Mouse (Mus musculus) c-Kit-positive CD71-positive TER-119-negative erythroid progenitor cells, embryonic 14.5 days (primary cell): ENCODE measurements around the gene Cox14.
"Not testable (repeated sequence)": the region's sequence is repeated elsewhere in the genome, so short reads cannot be mapped to it uniquely, and the experiment has no call there.

Experiments used
- DNase-seq: peaks from one replicate; pipeline ENCODE4 v3.0.0-alpha.2; 2013; ENCODE audit warnings: low read depth

Cox14 gene

DNA sequence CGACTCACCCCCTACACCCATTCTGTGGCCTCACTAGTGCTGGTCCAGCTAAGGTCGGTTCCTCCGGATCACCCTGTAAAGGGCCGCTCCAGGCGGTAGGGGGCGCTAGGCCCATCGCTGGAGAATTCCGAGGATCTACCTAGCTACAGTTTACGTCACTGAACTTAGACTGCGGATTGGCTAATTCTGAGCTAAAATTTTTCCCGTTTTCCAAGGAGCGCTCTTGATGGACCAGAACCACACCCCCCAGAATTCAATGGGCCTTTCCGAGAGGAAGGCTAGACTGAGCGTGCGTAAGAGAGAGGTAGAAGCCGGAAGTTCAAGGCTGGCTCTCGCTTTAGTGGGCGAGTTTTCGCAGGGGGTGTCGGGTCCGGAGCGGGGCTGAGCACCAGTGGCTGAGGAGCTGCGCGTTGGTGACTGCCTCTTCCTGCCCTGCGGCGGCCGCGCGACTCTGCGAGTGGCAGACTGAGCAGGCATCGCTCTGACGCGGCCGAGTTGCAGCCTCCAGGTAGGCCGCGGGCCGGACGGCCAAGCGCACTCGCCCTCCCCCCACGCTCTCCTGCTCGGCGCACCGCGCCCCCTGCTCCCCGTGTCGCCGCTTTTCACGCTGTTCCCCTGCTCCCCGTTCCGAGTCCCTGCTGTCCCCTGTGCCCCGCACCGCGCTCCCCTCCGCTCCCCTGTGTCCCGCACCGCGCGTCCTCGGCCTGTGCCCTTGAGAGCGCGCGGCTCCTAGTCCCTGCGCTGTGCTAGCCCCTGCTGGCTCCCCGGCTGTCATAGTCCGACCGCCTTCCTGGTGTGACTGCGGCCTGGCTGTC, at the start of gene Cox14:
Cox14 (plus strand) TSS at position 278 of the 815 bp plus-strand sequence.
- peak; percentile 95 for DNase-seq

GRCm38 (mm10) chr15:99677089-99677488, 48.3 kb upstream of the Cox14 start:
- no peak for DNase-seq

GRCm38 (mm10) chr15:99678063-99678800, 47.2 kb upstream of the Cox14 start:
- no peak for DNase-seq

GRCm38 (mm10) chr15:99679008-99679407, 46.4 kb upstream of the Cox14 start:
- no peak for DNase-seq

- peak; percentile 38 for DNase-seq
Measured at GRCm38 (mm10) chr15:99682880-99683279, 42.5 kb upstream of the Cox14 start.

DNA sequence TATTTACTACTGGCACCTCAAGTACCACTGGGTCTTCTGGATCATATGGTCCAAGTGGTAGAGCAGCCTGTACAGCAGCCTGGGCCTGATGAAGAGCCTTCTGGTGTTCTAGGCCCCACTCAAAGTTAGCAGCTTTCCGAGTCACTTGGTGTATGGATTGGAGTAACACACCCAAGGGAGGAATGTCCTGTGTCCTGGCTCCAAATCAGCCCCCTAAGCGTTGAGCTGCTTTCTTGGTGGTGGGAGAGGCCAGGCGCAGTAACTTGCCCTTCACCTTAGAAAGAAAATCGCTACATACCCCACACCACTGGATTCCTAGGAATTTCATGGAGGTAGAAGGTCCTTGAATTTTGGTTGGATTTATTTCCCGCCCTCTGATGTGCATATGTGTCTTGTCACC, 41.3 kb upstream of the Cox14 start:
- DNase-seq: no peak

DNA sequence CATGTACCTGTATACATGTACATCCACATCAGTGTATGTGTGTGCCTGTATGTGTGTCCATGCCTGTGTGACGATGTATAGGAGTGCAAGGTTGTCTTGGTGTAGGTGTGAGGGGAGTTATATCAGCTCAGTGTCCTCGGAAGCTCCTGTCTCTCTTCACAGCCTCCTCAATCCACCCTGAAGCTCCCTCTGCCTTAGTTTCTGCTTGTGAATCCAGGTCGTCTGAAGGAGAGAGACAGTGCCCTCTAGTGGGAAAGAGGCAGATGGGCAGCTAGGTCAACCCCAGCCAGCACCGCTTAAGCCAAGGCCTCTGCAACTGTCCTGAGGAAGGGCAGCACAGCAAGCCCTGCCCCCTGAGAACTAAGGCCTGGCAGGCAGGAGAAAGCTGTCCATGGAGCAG, 36.7 kb upstream of the Cox14 start:
- DNase-seq: no peak

- no peak for DNase-seq
Measured at GRCm38 (mm10) chr15:99690924-99691323, 34.5 kb upstream of the Cox14 start.

DNA sequence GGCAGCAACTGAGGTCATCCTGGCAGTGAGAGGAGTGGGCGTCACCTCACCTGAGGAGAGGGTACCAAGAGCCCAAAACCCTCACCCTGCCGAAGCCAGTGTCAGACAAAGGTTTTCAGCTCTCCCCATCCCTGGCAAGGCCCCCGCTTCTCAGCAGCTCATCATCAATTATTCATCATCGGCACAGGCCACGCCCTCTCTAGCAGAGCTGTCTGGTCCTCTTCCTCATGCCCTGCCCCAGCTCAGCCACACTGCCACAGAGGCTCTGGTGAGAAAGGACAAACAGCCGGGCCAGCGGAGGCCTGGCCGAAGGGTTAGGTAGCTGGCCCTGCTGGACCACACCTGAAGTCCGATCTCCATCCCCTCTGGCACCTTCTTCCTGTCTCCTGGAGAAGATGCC, 33.4 kb upstream of the Cox14 start:
- DNase-seq: no peak

DNA sequence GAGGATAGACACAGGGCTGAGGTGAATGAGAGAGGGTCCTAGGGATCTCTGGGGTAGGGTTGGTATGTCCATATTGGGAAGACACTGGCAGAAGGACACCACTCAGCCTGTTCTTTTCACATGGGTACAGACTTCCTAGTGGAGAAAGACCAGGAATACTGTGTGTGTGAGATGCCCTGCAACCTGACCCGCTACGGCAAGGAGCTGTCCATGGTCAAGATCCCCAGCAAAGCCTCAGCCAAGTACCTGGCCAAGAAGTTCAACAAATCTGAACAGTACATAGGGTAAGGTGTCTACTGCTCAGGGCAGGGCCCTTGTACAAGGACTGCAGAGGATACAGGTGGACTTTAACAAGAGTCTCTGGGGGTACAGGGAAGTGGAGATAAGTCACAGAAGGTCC, 28.1 kb upstream of the Cox14 start:
- no peak for DNase-seq

DNA sequence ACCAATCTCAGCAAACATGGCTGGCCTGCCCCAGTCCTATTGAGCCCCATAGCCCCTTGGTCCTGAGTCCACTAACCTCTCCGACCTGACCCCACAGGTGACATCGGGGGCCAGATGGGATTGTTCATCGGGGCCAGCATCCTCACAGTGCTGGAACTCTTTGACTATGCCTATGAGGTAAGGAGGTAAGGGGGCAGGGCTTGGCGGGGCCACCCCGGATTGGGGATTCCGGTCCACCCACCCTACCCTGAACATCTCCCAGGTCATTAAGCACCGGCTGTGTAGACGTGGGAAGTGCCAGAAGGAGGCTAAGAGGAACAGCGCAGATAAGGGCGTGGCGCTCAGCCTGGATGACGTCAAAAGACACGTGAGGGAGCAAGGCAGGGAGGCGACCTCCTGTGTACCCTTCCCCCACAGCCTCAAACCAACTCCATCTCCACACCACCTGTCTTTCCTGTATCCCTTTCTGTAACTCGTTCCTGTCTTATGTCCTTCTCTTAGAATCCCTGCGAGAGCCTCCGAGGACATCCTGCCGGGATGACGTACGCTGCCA, 26.8 kb upstream of the Cox14 start:
- DNase-seq: no peak

DNA sequence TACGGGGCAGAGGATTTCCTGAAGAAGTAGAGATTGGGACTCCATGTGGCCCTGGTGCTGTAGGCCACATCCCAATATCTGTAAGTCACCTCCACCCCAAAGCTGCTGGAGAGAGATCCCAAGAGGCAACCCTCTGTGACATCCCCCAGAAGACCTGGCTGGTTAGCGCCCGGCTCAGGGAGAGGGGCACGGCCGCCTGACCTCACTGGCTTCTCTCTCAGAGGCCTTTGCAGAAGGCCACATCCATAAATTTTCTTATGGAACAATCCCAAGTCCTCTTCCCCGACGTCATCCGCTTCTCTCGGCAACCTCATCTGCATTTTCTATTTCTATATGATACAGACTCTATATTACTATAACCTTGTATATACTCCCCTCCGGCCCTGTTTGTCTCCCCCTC, 25.7 kb upstream of the Cox14 start:
- DNase-seq: no peak

DNA sequence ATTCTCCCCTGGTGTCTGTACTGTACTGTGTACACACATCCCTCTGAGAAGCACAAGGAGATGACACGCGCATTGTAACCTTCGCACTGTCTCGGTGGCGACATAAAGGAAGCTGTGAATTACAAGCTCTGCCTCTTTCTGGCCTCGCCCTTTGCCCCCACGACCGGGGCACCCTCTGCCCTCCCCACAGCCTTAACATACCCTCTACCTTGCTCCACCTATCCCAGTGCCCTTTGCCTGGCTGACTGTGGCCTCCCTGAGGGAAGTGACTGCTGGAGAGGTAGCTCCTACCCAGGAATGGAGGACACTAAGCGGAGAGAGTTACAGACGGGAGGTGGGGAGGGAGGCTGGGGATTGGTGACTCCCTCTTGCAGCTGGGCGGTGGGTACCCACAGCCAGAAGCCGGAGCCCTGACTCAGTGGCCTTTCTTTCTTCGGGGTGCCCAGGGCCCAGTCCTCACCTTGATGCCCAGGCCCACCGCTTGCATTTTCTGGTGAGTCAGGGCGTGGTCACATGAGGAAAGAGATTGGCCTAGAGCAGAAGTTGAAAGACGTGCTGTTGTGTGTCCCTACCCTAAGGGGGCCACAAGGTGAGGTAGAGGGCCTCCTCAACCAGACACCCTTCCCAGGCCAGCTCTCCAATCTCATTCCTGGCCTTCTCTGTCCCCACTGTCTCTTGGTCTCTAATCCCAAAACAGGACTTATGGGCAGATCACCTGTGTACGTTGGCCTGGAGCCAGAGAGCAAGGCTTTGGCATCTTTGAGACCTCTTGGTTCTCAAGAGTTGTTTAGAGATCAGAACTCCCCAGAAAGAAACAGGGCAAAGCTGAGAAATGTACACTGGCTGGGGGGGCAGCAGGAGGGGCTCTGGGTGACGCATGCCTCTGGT, 25.0 kb upstream of the Cox14 start:
- DNase-seq: no peak

- DNase-seq: not testable (repeated sequence)
Measured at GRCm38 (mm10) chr15:99701640-99701998, 23.8 kb upstream of the Cox14 start.

GRCm38 (mm10) chr15:99701999-99702900, 23.2 kb upstream of the Cox14 start, which contains the start of gene Smarcd1:
Gene Smarcd1, plus strand, starts transcription at chr15:99702129.
- DNase-seq: peak; percentile 81

GRCm38 (mm10) chr15:99703104-99703503, 22.3 kb upstream of the Cox14 start:
- no peak for DNase-seq

DNA sequence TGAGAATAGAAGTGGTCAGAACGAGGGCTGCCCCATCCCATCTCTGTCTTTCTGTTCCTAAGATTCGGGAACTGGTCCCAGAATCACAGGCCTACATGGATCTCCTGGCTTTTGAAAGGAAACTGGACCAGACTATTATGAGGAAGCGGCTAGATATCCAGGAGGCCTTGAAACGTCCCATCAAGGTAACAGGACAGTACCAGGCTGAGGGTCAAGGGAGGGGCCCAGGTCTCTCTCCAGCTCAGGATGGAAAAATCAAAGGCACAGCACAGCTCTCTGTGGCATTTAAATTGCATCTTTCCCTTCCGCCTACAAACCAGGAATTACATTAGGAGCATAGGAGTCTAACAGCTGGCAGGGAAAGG, 21.8 kb upstream of the Cox14 start:
- no peak for DNase-seq

GRCm38 (mm10) chr15:99704041-99704681, 21.3 kb upstream of the Cox14 start:
- no peak for DNase-seq

- no peak for DNase-seq
Measured at GRCm38 (mm10) chr15:99704881-99705280, 20.5 kb upstream of the Cox14 start.

GRCm38 (mm10) chr15:99705440-99706048, 19.9 kb upstream of the Cox14 start, which contains the start of gene Gm17349:
Gene Gm17349, minus strand, starts transcription at chr15:99705490.
- DNase-seq: peak; percentile 71
